Mouse (Mus musculus): ENCODE measurements around the gene Isg20l2.
A peak's percentile ranks its signal among the peaks of the same experiment; 100 is the strongest.

Gene Isg20l2

GRCm38 (mm10) chr3:87947056-87947810 lies 17.1 kb downstream of the Isg20l2 start:
- no peak for DNase-seq (ENCODE audit: low read depth, low spot score)

DNA sequence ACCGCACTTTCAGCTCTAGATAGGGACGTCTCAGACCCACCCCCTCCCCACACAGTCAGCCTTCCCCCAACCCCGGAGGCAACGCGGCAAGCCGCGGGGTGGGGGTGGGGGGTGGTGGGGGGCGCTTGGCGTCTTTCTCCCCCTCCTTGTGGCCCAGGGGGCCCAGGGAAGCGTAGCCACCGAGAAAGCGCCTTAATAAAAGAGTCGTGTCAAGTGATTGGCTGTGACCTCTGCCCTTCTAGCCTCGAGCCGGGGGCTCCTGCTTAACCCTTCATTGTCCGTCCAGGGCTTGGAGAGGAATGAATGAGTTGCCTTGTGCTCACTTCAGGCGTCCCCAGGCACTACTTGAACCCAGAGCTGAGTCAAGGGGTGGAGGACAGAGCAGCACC lies 17.7 kb downstream of the Isg20l2 start:
- no peak for DNase-seq (ENCODE audit: low read depth, low spot score)

DNA sequence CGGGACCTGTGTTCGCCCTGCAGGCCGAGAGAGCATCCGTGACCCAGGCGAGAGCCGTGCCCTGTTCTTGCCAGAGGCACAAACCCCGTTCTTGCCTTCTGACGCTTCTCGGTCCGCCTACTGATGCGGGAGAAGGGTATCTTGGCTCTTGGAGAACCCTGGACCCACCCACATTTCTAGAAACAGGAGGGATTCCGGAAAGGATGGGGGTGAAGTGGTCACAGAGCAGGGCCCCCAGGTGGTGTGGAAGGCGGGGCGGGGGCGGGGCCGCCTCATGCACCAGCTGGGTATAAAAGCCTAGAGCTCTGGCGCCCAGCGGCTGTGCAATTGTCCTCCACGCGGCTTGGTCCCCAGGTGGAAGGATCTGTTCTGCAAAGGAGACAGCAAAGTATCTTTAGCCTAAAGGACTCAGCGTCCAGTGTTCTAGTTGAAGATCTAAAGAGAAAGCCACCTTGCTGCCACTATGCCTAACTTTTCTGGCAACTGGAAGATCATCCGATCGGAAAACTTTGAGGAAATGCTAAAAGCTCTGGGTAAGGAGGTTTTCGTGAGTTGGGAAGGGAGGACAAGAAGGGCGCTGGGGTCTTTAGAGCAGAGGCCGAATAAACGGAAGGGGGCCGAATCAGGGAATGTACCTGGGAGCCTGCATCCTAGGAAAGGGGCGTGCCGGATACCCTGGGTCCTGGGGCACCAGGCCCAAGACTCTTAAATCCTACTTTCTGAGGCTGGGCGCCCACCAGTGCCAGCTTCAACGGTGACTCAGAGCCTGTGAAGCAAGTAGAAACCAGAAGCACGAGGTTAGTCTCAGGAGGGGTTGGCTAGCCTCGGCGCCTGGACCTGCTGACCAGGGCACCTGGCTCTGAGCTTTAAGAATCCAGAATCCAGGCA lies 18.5 kb downstream of the Isg20l2 start, which contains the start of gene Crabp2:
Gene Crabp2 (plus strand): TSS at position 289 of the 888 bp plus-strand sequence.
- DNase-seq (ENCODE audit: low read depth, low spot score) = no peak

DNA sequence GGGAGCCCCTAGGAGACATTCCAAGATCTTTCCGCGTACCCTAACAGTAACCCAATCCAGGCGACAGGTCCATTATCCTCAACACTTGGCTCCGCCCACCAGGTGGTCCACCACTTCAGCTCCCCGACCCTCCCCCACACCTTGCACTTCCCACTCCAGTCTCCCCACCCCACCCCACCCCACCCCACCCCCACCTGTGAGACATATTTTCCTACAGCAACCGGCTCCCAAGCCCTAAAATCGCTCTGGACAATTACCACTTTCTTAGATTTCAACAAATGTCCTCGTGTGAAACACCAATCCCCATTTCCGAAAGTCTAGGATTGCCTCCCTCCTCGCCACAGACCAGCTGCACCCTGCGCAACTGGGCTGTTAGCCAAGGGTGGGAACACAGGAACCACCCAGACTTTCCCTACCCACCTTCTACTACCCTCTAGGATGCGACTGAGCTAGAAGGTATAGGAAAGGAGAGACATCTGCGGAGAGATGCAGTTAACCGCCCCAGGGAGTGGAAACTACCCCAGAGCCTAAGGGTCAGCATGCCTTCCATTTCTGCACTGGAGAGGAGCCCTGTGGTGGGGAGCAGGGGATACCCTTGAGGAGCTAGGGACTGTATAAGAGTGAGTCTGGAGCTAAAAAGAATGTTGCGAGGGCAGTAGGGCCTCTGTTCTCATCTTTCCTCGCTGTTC lies 19.3 kb downstream of the Isg20l2 start:
- no peak for DNase-seq (ENCODE audit: low read depth, low spot score)

DNA sequence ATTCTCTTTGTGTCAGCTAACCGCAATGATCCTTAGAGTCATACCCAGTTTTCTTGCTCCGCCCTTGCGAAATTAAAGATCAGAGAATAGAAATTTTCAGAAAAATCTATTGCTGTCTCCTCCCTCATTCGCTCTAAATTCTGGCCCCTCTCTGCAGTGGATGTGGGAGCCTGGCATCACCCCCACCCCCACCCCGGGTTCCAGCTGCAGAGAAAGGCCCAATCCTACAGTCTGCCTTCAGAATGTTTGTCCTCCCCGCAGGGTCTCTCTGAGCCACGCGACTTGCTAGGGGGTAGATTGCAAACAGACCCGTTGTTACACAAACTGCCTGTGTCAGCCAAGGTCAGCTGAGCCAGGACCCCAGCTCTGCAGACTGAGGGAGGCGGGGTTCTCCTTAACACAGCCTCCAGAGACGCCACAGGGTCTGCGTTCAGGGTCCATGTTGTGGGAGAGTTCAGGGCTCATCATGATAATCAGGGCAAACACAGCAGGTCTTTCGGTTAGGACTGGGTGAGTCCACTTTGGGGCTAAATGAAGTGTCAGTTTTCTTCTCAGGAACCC lies 19.9 kb downstream of the Isg20l2 start:
- DNase-seq (ENCODE audit: low read depth, low spot score) = no peak

DNA sequence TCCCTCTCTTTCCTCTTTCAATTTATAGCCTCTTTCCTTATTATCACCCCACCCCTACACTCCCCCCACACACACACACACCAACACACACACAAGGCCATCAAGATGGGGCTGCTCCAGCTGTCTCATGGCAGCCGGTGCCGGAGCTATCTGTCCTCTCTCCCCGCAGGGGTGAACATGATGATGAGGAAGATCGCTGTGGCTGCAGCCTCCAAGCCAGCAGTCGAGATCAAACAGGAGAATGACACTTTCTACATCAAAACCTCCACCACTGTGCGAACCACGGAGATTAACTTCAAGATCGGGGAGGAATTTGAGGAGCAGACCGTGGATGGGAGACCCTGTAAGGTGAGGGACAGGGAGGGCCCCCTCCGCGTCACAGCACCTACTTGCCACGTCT lies 21.8 kb downstream of the Isg20l2 start:
- DNase-seq (ENCODE audit: low read depth, low spot score) = no peak

DNA sequence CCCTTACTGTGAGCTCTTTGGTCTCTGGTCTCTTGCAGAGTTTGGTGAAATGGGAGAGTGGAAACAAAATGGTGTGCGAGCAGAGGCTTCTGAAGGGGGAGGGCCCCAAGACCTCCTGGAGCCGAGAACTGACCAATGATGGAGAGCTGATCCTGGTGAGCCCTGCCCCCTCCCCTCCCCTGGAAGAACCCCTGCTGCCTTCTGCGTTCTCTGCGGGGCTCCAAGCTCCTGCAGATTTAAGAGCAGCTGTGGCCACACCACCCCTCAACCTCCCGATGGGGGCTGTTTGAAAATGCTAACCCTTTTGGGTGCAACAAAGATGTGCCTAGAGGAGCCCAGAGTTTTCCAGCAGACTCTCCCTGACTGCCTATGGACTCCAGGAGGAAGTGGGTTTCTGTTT lies 22.3 kb downstream of the Isg20l2 start:
- DNase-seq (ENCODE audit: low read depth, low spot score) = no peak

DNA sequence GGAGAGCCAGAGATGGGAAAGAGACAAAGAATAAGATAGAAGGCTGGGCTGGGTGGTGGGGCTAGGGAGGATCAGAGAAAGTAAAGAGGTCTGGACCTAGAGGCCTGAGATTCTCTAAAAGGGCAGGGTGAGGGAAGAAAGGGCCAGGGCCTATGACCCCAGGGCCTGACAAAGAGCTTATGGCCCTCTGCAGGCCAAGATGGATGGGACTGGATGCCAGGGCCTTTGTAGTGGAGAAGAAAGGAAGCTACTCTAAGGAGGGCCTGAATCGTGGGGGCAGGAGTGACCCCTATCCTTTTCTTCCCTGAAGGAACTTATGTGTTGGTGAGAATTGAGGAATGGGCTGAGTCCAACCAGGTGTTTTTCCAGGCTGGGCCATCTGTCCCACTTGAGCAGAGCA lies 27.9 kb downstream of the Isg20l2 start:
- no peak for DNase-seq (ENCODE audit: low read depth, low spot score)

DNA sequence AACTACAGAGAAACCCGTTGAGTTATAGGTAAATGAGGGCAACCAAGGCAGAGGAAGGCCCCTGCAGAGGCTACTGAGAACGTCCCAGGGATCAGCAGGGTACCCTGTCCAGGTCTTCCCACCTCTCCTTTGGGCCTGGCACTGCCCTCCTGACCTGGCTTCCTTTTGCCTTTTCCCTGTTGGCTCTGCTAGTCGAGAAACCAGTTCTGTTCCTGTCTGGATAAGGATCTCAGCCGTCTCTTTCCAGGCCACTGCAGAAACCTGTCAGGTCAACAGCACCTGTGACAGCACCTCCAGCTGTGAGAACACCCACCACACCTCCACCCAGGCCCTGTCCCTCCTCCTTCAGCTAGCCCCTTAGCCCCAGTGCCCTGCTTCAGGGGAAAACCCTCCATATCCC lies 28.4 kb downstream of the Isg20l2 start:
- no peak for DNase-seq (ENCODE audit: low read depth, low spot score)

DNA sequence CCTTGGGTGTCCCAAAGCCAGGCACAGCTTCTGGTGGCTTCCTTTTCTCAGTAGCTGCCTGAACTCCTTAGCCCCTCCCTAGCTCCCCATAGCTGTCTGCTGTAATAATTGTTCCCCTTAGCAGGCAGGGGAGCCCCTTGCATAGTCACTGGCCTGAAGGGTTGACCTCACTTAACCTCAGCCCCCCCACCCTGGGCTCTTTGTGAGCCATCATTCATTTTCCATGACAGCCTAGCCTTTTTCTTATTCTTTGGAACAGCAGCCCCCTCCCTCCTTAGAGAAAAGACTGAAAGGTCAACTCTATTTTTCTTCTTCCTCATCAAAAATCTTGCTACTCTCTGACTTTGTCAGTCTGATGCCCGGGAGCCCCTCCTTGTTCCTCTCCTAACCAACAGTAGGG lies 28.9 kb downstream of the Isg20l2 start:
- no peak for DNase-seq (ENCODE audit: low read depth, low spot score)

DNA sequence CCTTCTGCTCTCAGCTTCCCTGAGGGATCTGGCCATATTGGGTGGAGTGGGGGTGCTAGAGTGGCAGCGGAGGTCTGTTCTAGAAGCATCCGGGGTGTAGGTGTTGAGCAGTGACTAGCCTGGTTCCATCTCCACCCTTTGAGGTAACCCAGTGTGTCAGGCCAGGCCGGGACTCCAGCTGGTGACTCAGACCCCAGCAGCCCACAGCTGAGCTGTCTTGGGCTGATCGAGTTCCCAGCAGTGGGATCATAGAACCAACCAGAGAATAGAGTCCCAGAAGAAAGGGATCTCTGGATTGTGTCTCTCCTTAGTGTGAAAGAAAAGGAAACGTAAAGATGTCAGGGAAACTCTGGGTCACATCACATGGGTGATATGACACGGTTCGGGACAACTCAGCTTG lies 29.3 kb downstream of the Isg20l2 start:
- DNase-seq (ENCODE audit: low read depth, low spot score) = no peak

DNA sequence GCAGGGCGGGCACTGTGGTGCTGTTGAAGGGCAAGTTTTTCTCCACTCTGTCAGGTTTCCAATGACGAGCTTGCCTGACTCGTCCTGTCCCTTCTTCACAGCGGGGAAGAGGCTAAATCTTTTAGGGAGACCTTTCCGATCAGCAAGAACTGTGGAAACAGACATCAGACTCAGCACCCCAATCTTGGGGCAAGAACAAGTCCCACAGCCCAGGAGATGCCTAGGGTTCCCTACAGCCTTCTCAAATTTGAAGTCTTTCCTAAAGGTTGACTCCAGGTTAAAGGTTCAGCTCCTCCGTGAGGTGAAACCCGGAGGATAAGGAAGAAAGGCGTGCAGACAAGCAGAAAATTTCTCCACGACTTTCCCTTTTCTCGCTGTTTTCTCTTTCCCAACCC lies 30.1 kb downstream of the Isg20l2 start:
- no peak for DNase-seq (ENCODE audit: low read depth, low spot score)

DNA sequence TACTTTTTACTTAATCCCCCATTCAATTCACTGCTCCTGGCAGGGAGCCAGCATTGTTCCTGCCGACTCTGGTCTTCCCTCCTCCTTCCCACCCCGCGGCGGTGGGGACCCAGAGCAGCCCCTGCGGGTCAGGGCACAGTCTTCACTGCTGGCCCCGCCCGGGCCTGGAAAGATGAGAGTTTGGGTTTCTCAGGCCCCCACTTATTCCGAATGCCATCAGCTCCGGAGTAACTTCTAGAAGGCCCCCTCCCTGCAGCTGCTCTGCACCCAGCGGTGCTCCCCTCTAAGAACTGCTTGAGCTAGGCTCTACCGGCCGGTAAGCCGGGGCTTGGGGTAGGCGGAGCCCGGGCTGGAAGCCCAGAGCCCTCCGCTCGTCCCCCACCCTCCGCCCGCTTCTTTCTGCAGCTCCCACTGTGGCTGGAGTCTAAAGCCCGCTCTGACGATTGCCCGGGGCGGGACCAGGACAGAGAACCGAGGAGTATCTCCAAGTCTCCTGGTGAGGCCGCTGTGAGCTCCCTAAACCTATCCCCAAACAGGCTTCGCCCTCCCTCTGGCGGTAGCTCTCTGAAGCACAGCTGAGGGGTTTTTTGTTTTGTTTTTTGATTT lies 30.6 kb downstream of the Isg20l2 start:
- peak; percentile 59 for DNase-seq (ENCODE audit: low read depth, low spot score)

DNA sequence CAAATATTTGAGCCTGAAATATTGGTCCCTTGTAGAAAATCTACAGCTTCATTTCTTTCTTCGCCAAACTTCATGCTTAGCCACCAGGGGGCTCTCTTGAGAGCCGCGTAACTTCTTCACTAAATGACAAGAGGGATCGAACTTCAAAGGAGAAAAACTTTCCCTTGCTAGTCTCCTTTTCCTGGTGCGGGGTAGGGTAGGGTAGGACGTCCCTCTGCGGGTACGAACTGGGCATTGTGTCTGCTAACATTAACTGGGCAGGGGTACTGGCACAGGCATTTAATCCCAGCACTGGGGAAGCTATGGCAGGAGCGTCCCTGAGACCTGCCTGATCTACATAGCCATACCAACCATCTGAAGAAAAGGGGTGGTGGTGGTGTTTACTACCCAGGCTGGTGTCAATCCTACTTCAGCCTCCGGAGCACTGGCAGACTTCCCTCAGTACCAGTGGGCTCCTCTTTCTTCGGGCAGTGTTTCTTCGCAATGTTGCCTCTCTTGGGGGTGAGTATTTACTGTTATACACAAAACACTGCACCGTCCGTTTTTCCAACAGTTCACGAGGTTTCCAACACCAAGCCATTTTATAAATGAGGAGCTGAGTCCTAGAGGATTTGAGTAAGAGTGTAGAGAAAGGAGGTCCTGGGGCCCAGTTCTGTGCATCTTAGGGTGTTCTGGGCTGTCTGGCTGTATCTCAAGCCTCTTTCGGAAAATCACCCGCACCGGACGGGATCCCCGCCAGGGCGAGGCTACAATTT lies 40.2 kb downstream of the Isg20l2 start:
- no peak for DNase-seq (ENCODE audit: low read depth, low spot score)

DNA sequence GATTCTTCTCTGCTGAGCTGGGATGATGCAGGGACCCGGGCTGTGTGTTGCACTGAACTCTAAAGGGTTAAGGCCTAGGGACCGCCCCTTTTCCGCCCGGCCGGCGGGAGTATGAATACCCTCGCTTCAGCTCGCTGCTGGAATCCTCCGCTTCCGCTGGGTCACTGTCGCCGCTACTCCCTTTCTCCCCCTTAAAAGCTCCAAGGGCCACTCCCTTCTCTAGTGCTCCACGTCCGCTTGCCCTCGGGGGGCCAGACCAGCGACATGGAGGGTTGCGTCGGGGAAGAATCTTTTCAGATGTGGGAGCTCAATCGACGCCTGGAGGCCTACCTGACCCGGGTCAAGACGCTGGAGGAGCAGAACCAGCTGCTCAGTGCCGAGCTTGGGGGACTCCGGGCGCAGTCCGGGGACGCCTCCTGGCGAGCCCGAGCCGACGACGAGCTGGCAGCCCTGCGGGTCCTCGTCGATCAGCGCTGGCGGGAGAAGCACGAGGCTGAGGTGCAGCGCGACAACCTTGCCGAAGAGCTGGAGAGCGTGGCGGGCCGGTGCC lies 40.9 kb downstream of the Isg20l2 start, which contains the start of gene Nes:
Gene Nes (plus strand): TSS at position 140 of the 550 bp plus-strand sequence.
- DNase-seq (ENCODE audit: low read depth, low spot score) = no peak

- DNase-seq (ENCODE audit: low read depth, low spot score) = no peak
These were observed 41.5 kb downstream of the Isg20l2 start for GRCm38 (mm10) chr3:87971489-87972202.

GRCm38 (mm10) chr3:87972203-87972664 lies 42.1 kb downstream of the Isg20l2 start:
- no peak for DNase-seq (ENCODE audit: low read depth, low spot score)

GRCm38 (mm10) chr3:87972776-87973175 lies 42.7 kb downstream of the Isg20l2 start:
- DNase-seq (ENCODE audit: low read depth, low spot score) = no peak

DNA sequence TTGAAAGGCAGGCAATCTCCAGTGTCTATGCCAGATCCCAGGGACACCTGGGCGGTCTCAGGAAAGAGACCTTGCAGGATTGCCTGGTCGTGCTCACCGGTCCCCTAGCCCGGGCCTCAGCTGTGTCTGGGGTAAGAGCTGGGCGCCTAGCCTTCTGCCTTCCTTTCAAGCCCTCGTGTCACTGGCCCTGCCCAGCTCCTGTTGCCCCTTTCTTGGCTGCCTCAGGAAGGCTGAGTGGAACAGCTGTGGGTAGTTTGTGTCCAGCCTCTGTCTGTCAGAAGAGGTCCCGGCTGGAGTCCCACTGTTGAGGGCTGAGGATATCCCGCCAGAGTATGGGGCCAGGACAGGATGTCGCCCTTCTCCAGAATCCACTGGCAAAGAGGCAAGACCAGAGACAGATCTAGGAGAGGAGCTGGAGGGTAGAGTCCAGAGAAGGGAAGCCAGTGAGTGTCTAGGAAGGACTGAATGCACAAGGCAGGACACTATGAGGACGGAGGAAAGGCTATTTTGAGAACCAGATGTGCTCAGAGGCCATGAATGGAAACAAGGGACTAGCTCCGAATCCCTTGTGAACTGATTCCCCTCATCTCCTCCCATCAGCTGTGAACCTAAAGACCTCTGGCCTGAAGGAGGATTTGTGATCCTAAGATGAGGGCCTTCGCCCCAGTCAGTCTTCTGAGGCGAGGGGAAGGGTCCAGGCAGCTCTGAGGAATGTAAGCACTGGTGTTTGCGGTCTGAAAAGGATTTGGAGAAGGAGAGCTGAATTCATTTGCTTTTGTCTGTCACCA lies 43.7 kb downstream of the Isg20l2 start:
- DNase-seq (ENCODE audit: low read depth, low spot score) = no peak

All from telencephalon, adult 2 months (tissue).